Mouse (Mus musculus): ENCODE measurements at regions not wholly inside any gene's neighbourhood (a gene's known extent, or its start where the extent isn't known, plus 50 kb on each side); places are given as distances from the start of the nearest gene placed in this dataset.

DNA sequence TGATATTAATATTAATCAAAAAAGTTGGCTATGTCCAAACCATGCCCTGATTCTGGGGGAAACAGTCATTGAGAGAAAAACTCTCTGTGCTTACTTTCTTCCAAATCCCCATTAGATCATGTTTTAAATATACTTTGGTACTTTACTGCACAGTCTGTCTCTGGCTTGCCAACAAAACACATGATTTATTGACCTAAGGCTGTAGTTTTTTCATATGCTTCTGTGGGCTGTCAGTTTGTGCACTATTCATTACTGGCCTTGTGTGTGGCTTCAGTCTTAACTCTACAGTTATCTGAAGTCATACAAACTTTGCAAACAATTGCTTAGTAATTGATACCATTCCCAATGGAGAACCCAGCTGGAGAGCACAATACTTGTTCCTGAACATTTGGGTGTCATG lies 149.1 kb upstream of the Mbnl1 start:
- TF ChIP-seq GATA2 (IDR thresholded peaks at IDR 0.05; ENCODE audit: borderline replicate concordance, low read depth, low read length), result no peak
- TF ChIP-seq CTCF (IDR thresholded peaks at IDR 0.05; ENCODE audit: low read depth, low read length), result no peak
- DNase-seq (ENCODE audit: low spot score), result no peak
- Histone ChIP-seq H3K4me1 (ENCODE audit: insufficient read depth, low read depth, low read length) (peaks cover 7% of the 10 kb centered on the region), H3K27me3 (ENCODE audit: insufficient read depth, low read length) (no peaks in the 10 kb centered on the region), H3K4me3 (ENCODE audit: low read depth, low read length) (no peak overlapping the region), H3K9me3 (replicated peaks) (no peaks in the 10 kb centered on the region), H3K36me3 (replicated peaks) (no peaks in the 10 kb centered on the region)
- no peak for ATAC-seq (ENCODE audit: extremely low read depth, insufficient number of reproducible peaks, low FRiP score, poor library complexity, severe bottlenecking)

DNA sequence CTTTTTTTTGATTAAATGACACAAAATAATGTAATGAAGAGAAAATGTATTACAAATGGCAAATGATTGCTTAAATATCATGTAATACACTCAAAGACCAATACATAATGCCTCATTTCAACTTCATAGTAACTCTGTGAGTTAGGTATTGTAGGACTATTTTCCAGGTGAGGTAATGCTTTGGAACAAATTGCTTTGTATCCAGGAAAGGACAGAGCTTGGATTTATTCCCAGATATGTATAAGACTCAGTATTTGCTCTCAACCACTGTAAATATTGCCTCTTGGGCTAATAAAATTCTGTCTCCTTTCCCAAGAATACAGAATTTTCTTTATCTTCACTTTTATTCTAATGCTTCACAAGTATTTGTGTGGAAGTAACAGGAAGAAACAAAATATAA lies 148.2 kb upstream of the Mbnl1 start:
- no peak for DNase-seq (ENCODE audit: low spot score)

DNA sequence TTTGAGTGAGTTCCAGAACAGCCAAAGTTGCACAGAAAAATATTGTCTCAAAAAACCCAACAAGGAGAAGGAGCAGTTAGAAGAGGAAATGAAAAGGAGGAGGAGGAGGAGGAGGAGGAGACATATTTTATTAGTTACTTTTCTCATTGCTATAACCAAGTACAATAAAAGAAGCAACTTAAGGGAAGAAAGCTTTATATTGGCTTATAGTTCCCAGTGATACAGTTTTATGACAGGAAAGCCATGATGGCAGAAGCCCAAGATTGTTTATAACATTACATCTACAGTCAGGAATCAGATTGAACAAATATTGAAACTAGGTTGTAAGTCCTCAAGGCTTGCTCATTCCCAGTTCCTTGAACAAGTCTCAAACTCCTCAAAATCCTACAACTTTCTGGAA lies 147.7 kb upstream of the Mbnl1 start:
- no peak overlapping the region for H3K4me3 ChIP-seq (ENCODE audit: low read depth, low read length)
- no peaks in the 10 kb centered on the region for H3K36me3 ChIP-seq (replicated peaks)
- DNase-seq (ENCODE audit: low spot score) (no peak), ATAC-seq (ENCODE audit: extremely low read depth, insufficient number of reproducible peaks, low FRiP score, poor library complexity, severe bottlenecking) (no peak)
- no peaks in the 10 kb centered on the region for H3K27me3 ChIP-seq (ENCODE audit: insufficient read depth, low read length)
- peaks cover 7% of the 10 kb centered on the region for H3K4me1 ChIP-seq (ENCODE audit: insufficient read depth, low read depth, low read length)
- no peaks in the 10 kb centered on the region for H3K9me3 ChIP-seq (replicated peaks)
- TF ChIP-seq GATA2 (IDR thresholded peaks at IDR 0.05; ENCODE audit: borderline replicate concordance, low read depth, low read length) (no peak), GATA1 (IDR thresholded peaks at IDR 0.05; ENCODE audit: borderline replicate concordance, low read length) (no peak), CTCF (IDR thresholded peaks at IDR 0.05; ENCODE audit: low read depth, low read length) (no peak), TAL1 (conservative IDR thresholded peaks at IDR 0.05; ENCODE audit: low read depth, low read length) (no peak), POLR2AphosphoS5 (IDR thresholded peaks at IDR 0.05; ENCODE audit: insufficient replicate concordance, low read depth, low read length) (no peak)

More for the DNA sequence above, 148.2 kb upstream of the Mbnl1 start:
- Histone ChIP-seq H3K27me3 (ENCODE audit: insufficient read depth, low read length) (no peaks in the 10 kb centered on the region), H3K36me3 (replicated peaks) (no peaks in the 10 kb centered on the region), H3K9me3 (replicated peaks) (no peaks in the 10 kb centered on the region), H3K4me1 (ENCODE audit: insufficient read depth, low read depth, low read length) (peaks cover 7% of the 10 kb centered on the region), H3K4me3 (ENCODE audit: low read depth, low read length) (no peak overlapping the region)
- TF ChIP-seq POLR2AphosphoS5 (IDR thresholded peaks at IDR 0.05; ENCODE audit: insufficient replicate concordance, low read depth, low read length), result no peak
- TF ChIP-seq GATA2 (IDR thresholded peaks at IDR 0.05; ENCODE audit: borderline replicate concordance, low read depth, low read length), result no peak
- TF ChIP-seq GATA1 (IDR thresholded peaks at IDR 0.05; ENCODE audit: borderline replicate concordance, low read length), result no peak
- TF ChIP-seq TAL1 (conservative IDR thresholded peaks at IDR 0.05; ENCODE audit: low read depth, low read length), result no peak
- TF ChIP-seq CTCF (IDR thresholded peaks at IDR 0.05; ENCODE audit: low read depth, low read length), result no peak
- no peak for ATAC-seq (ENCODE audit: extremely low read depth, insufficient number of reproducible peaks, low FRiP score, poor library complexity, severe bottlenecking)

DNA sequence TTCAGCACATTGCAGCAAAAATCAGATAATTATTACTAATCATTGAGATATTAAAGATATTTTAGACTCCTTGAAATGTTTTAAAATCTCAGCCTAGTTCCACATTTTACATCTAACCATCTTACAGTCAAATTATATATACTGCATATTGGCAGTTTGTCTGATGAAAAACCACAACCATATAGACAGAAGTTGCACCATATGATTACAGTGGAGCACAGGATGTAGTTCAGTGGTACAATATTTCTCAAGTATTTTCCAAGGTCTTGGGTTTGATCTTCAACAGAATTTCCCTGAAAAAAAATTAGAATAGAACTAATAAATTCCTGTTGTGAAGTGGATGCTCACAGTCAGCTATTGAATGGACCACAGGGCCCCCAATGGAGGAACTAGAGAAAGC lies 140.2 kb upstream of the Mbnl1 start:
- TF ChIP-seq GATA2 (IDR thresholded peaks at IDR 0.05; ENCODE audit: borderline replicate concordance, low read depth, low read length) (no peak), TAL1 (conservative IDR thresholded peaks at IDR 0.05; ENCODE audit: low read depth, low read length) (no peak), GATA1 (IDR thresholded peaks at IDR 0.05; ENCODE audit: borderline replicate concordance, low read length) (no peak), POLR2AphosphoS5 (IDR thresholded peaks at IDR 0.05; ENCODE audit: insufficient replicate concordance, low read depth, low read length) (no peak), CTCF (IDR thresholded peaks at IDR 0.05; ENCODE audit: low read depth, low read length) (no peak)
- Histone ChIP-seq H3K36me3 (replicated peaks) (no peaks in the 10 kb centered on the region), H3K4me3 (ENCODE audit: low read depth, low read length) (no peak overlapping the region), H3K27me3 (ENCODE audit: insufficient read depth, low read length) (no peaks in the 10 kb centered on the region), H3K4me1 (ENCODE audit: insufficient read depth, low read depth, low read length) (no peaks in the 10 kb centered on the region), H3K9me3 (replicated peaks) (no peaks in the 10 kb centered on the region)
- no peak for ATAC-seq (ENCODE audit: extremely low read depth, insufficient number of reproducible peaks, low FRiP score, poor library complexity, severe bottlenecking)
- DNase-seq (ENCODE audit: low spot score), result no peak

DNA sequence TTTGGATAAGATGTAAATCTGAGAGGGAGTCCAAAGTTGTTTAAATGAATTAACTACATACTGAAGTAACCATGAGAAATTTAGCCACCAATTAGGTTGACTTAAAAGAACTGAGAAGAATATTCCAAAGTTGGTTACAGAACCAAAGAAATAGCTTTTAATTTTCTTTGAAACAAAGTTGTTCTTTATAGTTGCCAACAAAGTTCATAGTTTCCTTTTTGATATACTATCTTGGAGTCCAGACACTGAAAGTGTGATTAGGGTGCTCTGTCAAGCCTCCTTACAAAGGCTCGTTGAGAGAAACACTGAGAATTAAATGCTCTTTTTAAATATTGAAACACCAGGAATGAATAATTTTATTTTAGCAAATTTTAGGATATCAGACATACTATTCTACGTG lies 139.0 kb upstream of the Mbnl1 start:
- no peaks in the 10 kb centered on the region for H3K9me3 ChIP-seq (replicated peaks)
- H3K36me3 ChIP-seq (replicated peaks), result no peaks in the 10 kb centered on the region
- ATAC-seq (ENCODE audit: extremely low read depth, insufficient number of reproducible peaks, low FRiP score, poor library complexity, severe bottlenecking), result no peak
- TF ChIP-seq POLR2AphosphoS5 (IDR thresholded peaks at IDR 0.05; ENCODE audit: insufficient replicate concordance, low read depth, low read length), result no peak
- no peak for TF ChIP-seq GATA2 (IDR thresholded peaks at IDR 0.05; ENCODE audit: borderline replicate concordance, low read depth, low read length)
- no peak for TF ChIP-seq CTCF (IDR thresholded peaks at IDR 0.05; ENCODE audit: low read depth, low read length)
- TF ChIP-seq GATA1 (IDR thresholded peaks at IDR 0.05; ENCODE audit: borderline replicate concordance, low read length), result no peak
- no peak for TF ChIP-seq TAL1 (conservative IDR thresholded peaks at IDR 0.05; ENCODE audit: low read depth, low read length)
- no peak for DNase-seq (ENCODE audit: low spot score)
- no peak overlapping the region for H3K4me3 ChIP-seq (ENCODE audit: low read depth, low read length)
- H3K27me3 ChIP-seq (ENCODE audit: insufficient read depth, low read length), result no peaks in the 10 kb centered on the region
- no peaks in the 10 kb centered on the region for H3K4me1 ChIP-seq (ENCODE audit: insufficient read depth, low read depth, low read length)

GRCm38 (mm10) chr3:60334133-60334532 lies 138.5 kb upstream of the Mbnl1 start:
- no peaks in the 10 kb centered on the region for H3K4me1 ChIP-seq (ENCODE audit: insufficient read depth, low read depth, low read length)
- no peak overlapping the region for H3K4me3 ChIP-seq (ENCODE audit: low read depth, low read length)
- no peak for DNase-seq (ENCODE audit: low spot score)
- no peaks in the 10 kb centered on the region for H3K9me3 ChIP-seq (replicated peaks)
- H3K27me3 ChIP-seq (ENCODE audit: insufficient read depth, low read length), result no peaks in the 10 kb centered on the region
- ATAC-seq (ENCODE audit: extremely low read depth, insufficient number of reproducible peaks, low FRiP score, poor library complexity, severe bottlenecking), result no peak
- no peak for TF ChIP-seq GATA2 (IDR thresholded peaks at IDR 0.05; ENCODE audit: borderline replicate concordance, low read depth, low read length)
- no peak for TF ChIP-seq CTCF (IDR thresholded peaks at IDR 0.05; ENCODE audit: low read depth, low read length)
- TF ChIP-seq GATA1 (IDR thresholded peaks at IDR 0.05; ENCODE audit: borderline replicate concordance, low read length), result no peak
- no peak for TF ChIP-seq POLR2AphosphoS5 (IDR thresholded peaks at IDR 0.05; ENCODE audit: insufficient replicate concordance, low read depth, low read length)
- TF ChIP-seq TAL1 (conservative IDR thresholded peaks at IDR 0.05; ENCODE audit: low read depth, low read length), result no peak
- H3K36me3 ChIP-seq (replicated peaks), result no peaks in the 10 kb centered on the region

GRCm38 (mm10) chr3:60346390-60346789 lies 126.2 kb upstream of the Mbnl1 start:
- no peak overlapping the region for H3K4me3 ChIP-seq (ENCODE audit: low read depth, low read length)
- ATAC-seq (ENCODE audit: extremely low read depth, insufficient number of reproducible peaks, low FRiP score, poor library complexity, severe bottlenecking) (no peak), DNase-seq (ENCODE audit: low spot score) (no peak)
- peaks cover 9% of the 10 kb centered on the region; the same call in 1 of the 2 replicates for H3K27me3 ChIP-seq (ENCODE audit: insufficient read depth, low read length)
- no peaks in the 10 kb centered on the region for H3K36me3 ChIP-seq (replicated peaks)
- H3K4me1 ChIP-seq (ENCODE audit: insufficient read depth, low read depth, low read length), result no peaks in the 10 kb centered on the region
- 0 out of 2 replicates have a peak, but pooled peaks cover 2% of the 10 kb centered on the region for H3K9me3 ChIP-seq (replicated peaks)
- TF ChIP-seq GATA2 (IDR thresholded peaks at IDR 0.05; ENCODE audit: borderline replicate concordance, low read depth, low read length) (no peak), TAL1 (conservative IDR thresholded peaks at IDR 0.05; ENCODE audit: low read depth, low read length) (no peak), GATA1 (IDR thresholded peaks at IDR 0.05; ENCODE audit: borderline replicate concordance, low read length) (no peak), POLR2AphosphoS5 (IDR thresholded peaks at IDR 0.05; ENCODE audit: insufficient replicate concordance, low read depth, low read length) (no peak), CTCF (IDR thresholded peaks at IDR 0.05; ENCODE audit: low read depth, low read length) (no peak)
